Mouse (Mus musculus) cerebellum, postnatal 36 days (tissue): ENCODE results near the gene Slc9a7.

Experiments used
- DNase-seq, 2 experiments: peaks; one replicate each; pipeline ENCODE4 v3.0.0; 2021 to 2022; ENCODE audit warnings: mixed read lengths in 2 of 2

The Slc9a7 gene

DNA sequence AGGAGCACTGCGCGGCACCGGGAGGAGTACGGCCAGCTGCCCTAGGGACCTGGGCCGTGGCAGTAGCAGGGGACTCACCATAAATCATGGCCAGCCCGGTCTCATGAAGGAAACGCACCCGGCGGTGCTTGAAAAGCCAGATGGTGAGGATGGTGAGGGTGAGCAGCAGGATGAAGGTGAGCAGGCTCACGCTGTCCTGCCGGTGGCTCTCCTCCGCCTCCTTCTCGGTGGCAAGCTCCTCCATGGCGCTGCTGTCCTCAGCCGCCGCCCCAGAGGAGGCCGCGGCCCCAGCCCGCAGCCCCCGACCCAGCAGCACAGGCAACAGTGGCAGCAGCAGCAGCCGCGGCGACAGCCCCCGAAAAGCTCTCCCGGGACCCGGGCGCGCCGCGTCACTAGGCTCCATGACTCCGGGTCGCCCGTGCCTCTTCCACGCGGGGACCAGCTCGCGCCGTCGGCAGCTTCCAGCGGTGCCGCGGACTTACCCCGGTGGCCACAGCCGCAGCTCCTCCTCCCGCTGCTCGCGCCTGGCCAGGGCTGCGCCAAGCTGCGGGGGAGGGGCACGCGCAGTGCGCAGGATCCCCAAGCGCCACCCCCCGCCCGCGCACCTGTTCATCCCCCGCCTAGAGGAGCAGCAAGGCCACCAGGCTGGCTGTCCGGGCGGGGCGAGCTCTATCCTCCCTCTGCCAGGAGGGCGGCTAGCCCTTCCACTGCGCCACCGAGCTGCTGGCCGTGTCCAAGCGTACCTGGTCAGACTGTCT is at the start of gene Slc9a7:
Gene Slc9a7, minus strand, starts transcription at position 526 of the 758 bp plus-strand sequence.
- DNase-seq: peak; percentile 72 to 84

GRCm38 (mm10) chrX:20335722-20336121 is 44.1 kb upstream of the Slc9a7 start:
- DNase-seq: peak; percentile 59 to 67

DNA sequence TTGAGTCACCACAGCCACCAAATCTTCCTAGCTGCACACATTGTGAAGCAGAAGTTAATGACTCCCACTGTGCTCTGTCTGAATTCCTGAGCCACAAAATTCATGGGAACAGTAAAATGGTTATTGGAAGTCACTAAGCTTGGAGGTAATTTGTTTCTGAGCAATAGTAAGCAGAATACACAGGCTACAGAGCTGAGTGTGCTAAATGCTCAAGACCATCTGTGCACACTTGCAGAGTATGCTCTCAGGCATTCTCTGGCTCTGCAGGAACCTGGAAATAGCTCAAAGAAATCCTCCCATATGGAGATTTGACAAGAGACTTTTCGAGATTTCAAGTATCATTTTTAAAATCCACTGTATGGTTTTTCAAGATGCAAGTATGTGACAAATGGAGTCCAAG is 41.1 kb upstream of the Slc9a7 start:
- peak in 1 of 2 experiments; percentile 27 for DNase-seq

- no peak for DNase-seq
Observed at GRCm38 (mm10) chrX:20307215-20307614, 15.6 kb upstream of the Slc9a7 start.

GRCm38 (mm10) chrX:20305941-20306340 is 14.3 kb upstream of the Slc9a7 start:
- DNase-seq: no peak

DNA sequence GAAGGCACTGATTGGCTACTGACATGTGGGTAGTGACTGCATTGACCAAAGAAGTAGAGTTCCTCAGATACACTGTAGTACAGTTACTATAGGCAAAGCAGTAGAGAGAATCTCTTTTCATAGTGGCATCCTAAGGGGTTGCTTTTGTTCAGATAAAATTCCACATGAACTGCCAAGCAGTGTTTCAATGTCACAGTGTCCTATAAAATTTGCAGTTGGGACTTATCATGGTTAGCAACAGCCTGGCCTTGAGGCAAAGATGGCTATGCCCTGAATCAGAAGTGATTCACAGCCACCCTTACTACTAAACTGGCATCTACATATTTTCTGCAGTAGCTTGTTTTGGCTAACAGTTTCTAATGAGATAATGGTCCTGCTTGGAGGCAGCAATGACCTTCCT is 11.7 kb upstream of the Slc9a7 start:
- DNase-seq: no peak

DNA sequence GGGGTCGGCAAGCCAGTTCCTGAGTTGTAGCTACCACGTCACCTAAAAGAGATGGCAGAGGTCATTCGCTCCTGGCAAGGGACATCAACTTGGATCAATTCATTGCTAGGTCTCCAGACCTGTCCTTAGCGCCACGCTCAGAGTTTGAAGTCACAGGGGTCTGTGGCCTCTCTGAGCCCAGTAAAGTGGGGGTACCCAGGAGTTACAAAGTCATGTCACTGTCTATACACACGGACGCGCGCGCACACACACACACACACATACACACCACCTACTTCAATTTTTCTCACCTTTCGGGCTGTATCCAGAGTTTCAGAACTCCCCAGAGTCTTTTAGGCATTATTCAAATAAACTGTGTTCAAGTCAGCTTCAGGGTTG is 422 bp upstream of the Slc9a7 start:
- DNase-seq: no peak

- peak; percentile 5 to 13 for DNase-seq
Observed at GRCm38 (mm10) chrX:20290715-20291114, 892 bp downstream of the Slc9a7 start.

GRCm38 (mm10) chrX:20288674-20289073 is 2.9 kb downstream of the Slc9a7 start:
- no peak for DNase-seq

DNA sequence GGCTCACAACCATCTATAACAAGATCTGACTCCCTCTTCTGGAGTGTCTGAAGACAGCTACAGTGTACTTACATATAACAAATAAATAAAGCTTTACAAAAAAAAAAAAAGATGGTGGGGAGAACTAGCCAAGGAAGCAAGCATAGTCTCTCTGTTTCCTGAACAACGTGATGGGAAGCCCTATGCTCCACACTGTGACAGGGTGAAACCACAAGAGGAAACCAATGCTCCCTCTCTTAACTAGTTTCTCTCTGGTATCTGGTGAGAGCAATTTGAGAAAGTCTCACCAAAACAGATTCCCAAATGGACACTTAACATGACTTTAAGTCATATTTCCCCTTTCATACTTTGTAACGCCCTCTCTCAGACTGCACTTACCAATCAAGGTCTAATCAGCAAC is 5.4 kb downstream of the Slc9a7 start:
- no peak for DNase-seq

DNA sequence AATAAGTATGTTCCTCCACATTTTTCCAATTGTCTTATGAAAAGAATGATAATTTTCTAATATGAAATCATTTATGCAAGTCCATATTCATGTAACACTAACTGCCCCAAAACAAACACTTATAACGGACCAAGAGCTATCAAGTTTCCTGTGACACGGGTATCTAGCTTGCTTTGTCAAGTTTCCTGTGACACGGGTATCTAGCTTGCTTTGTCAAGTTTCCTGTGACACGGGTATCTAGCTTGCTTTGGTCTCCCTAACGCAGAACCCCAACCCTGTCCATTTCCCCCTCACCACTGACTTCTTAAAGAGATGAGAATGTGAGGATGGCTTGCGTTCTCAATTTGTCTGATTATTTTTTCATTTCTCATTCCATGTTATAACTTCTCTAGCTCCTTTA is 12.2 kb downstream of the Slc9a7 start:
- no peak for DNase-seq

- DNase-seq: no peak
Observed at GRCm38 (mm10) chrX:20273854-20274253, 17.8 kb downstream of the Slc9a7 start.

DNA sequence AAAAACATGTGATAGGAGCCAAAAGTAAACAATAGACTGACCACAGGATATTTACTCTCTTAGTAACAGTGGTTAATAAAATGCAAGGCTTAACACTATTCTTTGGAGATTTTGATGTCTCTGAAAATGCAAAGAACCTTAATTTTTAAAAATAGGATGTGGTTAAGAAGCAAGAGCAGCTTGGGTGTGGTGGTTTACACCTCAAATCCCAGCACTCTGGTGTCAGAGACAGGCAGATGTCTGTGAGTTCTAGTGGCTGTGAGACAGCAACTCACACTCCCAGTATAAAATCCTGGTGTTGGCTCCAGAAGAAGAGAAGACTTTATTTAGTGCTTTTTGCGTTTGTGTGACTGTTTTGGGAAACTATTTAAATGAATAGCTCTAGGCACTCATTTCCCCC is 19.6 kb downstream of the Slc9a7 start:
- DNase-seq: no peak

DNA sequence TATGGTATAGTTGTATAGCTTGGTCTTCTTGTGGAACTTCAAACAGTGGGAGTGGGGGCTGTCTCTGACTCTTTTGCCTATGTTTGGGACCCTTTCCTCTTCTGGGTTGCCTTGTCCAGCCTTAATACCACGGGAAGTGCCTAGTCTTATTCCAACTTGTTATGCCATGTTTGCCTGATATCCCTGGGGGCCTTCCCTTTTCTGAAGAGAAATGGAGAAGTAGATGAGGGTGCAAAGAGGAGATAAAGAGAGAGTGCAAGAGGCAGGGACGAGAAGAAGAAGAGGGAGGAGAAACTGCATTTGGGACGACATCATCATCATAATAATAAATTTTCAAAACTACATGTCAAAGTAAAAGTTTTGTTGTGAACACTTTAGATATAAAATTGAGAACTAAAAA is 21.6 kb downstream of the Slc9a7 start:
- no peak for DNase-seq

GRCm38 (mm10) chrX:20264370-20264769 is 27.2 kb downstream of the Slc9a7 start:
- DNase-seq: no peak

GRCm38 (mm10) chrX:20228102-20228501 is 63.5 kb downstream of the Slc9a7 start:
- DNase-seq: no peak

DNA sequence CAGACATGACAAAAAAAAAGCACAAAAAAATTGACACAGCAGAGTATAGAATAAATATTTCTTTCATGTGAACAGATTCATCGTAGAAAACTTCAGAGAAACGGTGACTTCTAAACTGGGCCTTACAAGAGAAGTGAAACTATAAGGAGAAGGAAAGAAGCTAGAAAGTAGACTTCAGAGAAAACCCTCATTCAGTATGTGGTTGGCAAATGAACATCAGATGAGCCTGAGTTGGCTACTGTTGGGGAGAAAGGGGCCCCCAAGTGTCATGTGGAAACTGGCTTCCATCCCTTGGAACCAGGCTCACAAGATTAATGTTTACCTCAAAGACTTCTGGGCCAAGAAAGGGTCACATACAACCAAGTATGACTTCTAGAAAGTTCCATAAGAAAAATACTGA is 70.1 kb downstream of the Slc9a7 start:
- no peak for DNase-seq

GRCm38 (mm10) chrX:20185616-20186015 is 106.0 kb downstream of the Slc9a7 start:
- DNase-seq: no peak

GRCm38 (mm10) chrX:20176792-20177191 is 114.8 kb downstream of the Slc9a7 start:
- no peak for DNase-seq

- no peak for DNase-seq
Observed at GRCm38 (mm10) chrX:20168430-20168829, 123.2 kb downstream of the Slc9a7 start.

DNA sequence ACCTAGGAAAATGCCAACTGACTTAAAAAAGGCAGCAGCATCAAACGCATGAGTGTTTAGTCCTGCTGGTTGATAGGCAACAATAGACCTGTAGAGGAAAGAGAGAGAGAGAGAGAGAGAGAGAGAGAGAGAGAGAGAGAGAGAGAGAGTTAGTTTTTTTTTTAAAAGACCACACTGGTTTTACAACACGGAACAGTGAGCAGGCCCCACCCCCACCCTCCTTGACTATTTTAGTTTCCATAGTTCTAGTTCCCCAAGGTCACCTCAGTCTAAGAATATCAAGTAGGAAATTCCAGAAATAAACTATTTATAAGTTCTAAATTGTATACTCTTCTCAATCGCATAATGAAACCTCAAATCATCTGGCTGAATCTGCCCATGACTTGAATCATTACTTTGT is 126.6 kb downstream of the Slc9a7 start:
- DNase-seq: no peak

- DNase-seq: peak; percentile 53 to 54
Observed at GRCm38 (mm10) chrX:20162322-20162711, 129.3 kb downstream of the Slc9a7 start.

DNA sequence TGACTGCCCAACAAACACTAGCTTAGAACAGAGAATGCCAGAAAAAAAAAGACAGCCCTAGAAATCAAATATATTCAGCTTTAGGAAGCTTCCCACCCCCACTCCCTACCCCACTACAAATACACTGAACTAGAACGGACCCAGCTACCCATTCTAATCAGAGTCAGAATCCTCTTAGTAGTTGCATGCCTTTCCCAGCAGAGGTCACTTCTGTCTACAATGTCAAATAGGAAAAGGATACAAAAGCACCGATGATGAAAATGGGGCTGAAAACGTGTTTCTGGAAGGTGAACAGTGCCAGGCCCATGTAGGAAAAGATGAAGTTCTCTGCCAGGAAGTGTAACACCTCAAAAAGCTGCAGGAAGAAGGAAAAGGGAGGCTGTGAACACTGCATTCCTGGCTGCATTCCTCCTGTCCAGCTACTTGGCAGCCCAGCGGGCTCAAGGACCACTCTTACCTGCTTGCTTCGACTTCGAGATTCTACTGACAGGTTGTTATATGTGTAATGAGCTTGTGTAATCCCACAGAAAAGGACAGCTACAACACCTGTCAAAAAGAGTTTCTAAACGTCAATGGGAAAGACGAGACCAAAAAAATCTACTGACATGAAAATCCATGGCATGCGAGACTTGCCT is 129.8 kb downstream of the Slc9a7 start:
- DNase-seq: no peak

- no peak for DNase-seq
Observed at GRCm38 (mm10) chrX:20160301-20160700, 131.3 kb downstream of the Slc9a7 start.

DNA sequence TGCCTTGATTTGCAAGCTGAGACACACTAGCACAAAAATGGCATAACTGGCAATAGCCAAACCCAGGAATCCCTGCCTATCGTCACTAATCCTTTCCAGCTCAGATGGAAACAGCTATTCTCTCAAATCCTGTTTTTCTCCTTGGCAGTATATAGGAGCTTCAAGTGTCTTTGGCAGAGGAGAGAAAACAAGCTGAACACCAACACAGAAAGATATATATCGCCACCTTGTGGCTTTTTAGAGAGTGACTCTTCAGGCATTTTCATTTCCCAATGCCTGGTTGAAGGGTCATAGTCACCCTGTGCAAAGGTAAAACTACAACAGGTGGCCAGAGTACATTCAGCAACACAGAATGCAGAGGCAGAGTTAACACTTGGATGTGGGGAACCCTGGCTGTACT is 134.1 kb downstream of the Slc9a7 start:
- DNase-seq: peak in 1 of 2 experiments; percentile 5
